Mouse (Mus musculus): ENCODE data around the gene Palm2. TPM values are rescaled to one million over a fixed set of nuclear protein-coding genes. Genes with fewer than 3 reads are reported as not detected.

Gene Palm2
- polyA plus RNA-seq, 1 experiment: 0.27 TPM

GRCm38 (mm10) chr4:57601458-57601835 lies 167.4 kb downstream of the Palm2 start:
- TF ChIP-seq CTCF (IDR thresholded peaks at IDR 0.05; ENCODE audit: insufficient read depth, low read length) (no peak), POLR2A (IDR thresholded peaks at IDR 0.05; ENCODE audit: borderline replicate concordance, extremely low read depth, low read depth, low read length) (no peak)
- Histone ChIP-seq H3K4me3 (replicated peaks; ENCODE audit: extremely low read depth, low read depth, low read length) (no peak overlapping the region), H3K4me1 (ENCODE audit: control insufficient read depth, insufficient read depth, low read length) (no peaks in the 10 kb centered on the region)
- 56% methylated on average over 9 of the region's 9 CpGs for WGBS
- no peak for DNase-seq

- Histone ChIP-seq H3K4me3 (replicated peaks; ENCODE audit: extremely low read depth, low read depth, low read length) (no peak overlapping the region), H3K4me1 (ENCODE audit: control insufficient read depth, insufficient read depth, low read length) (no peaks in the 10 kb centered on the region)
- 62% methylated on average over 10 of the region's 10 CpGs for WGBS
- no peak for DNase-seq
- TF ChIP-seq CTCF (IDR thresholded peaks at IDR 0.05; ENCODE audit: insufficient read depth, low read length): no peak
- TF ChIP-seq POLR2A (IDR thresholded peaks at IDR 0.05; ENCODE audit: borderline replicate concordance, extremely low read depth, low read depth, low read length): no peak
Observed at GRCm38 (mm10) chr4:57601903-57602617, 168.0 kb downstream of the Palm2 start.

- Histone ChIP-seq H3K4me1 (ENCODE audit: control insufficient read depth, insufficient read depth, low read length) (no peaks in the 10 kb centered on the region), H3K4me3 (replicated peaks; ENCODE audit: extremely low read depth, low read depth, low read length) (no peak overlapping the region)
- TF ChIP-seq CTCF (IDR thresholded peaks at IDR 0.05; ENCODE audit: insufficient read depth, low read length) (no peak), POLR2A (IDR thresholded peaks at IDR 0.05; ENCODE audit: borderline replicate concordance, extremely low read depth, low read depth, low read length) (no peak)
- no peak for DNase-seq
- WGBS: 48% methylated on average over 3 of the region's 3 CpGs
Observed at GRCm38 (mm10) chr4:57606258-57606657, 172.2 kb downstream of the Palm2 start.

- WGBS: 31% methylated on average over 22 of the region's 22 CpGs
- Histone ChIP-seq H3K4me1 (ENCODE audit: control insufficient read depth, insufficient read depth, low read length) (no peaks in the 10 kb centered on the region), H3K4me3 (replicated peaks; ENCODE audit: extremely low read depth, low read depth, low read length) (no peak overlapping the region)
- TF ChIP-seq CTCF (IDR thresholded peaks at IDR 0.05; ENCODE audit: insufficient read depth, low read length) (peak; percentile 57; the same call in 1 of the 2 replicates), POLR2A (IDR thresholded peaks at IDR 0.05; ENCODE audit: borderline replicate concordance, extremely low read depth, low read depth, low read length) (no peak)
- peak; percentile 76 for DNase-seq
Observed at GRCm38 (mm10) chr4:57607247-57607942, 173.3 kb downstream of the Palm2 start.

- DNase-seq: no peak
- H3K4me1 ChIP-seq (ENCODE audit: control insufficient read depth, insufficient read depth, low read length): no peaks in the 10 kb centered on the region
- H3K4me3 ChIP-seq (replicated peaks; ENCODE audit: extremely low read depth, low read depth, low read length): no peak overlapping the region
- 36% methylated on average over 17 of the region's 17 CpGs for WGBS
- no peak for TF ChIP-seq CTCF (IDR thresholded peaks at IDR 0.05; ENCODE audit: insufficient read depth, low read length)
- no peak for TF ChIP-seq POLR2A (IDR thresholded peaks at IDR 0.05; ENCODE audit: borderline replicate concordance, extremely low read depth, low read depth, low read length)
Observed at GRCm38 (mm10) chr4:57611303-57612077, 177.4 kb downstream of the Palm2 start.

GRCm38 (mm10) chr4:57612716-57613115 lies 178.7 kb downstream of the Palm2 start:
- 73% methylated on average over 5 of the region's 5 CpGs for WGBS
- no peak overlapping the region for H3K4me3 ChIP-seq (replicated peaks; ENCODE audit: extremely low read depth, low read depth, low read length)
- DNase-seq: no peak
- no peaks in the 10 kb centered on the region for H3K4me1 ChIP-seq (ENCODE audit: control insufficient read depth, insufficient read depth, low read length)
- no peak for TF ChIP-seq CTCF (IDR thresholded peaks at IDR 0.05; ENCODE audit: insufficient read depth, low read length)

- no peak for TF ChIP-seq POLR2A (IDR thresholded peaks at IDR 0.05; ENCODE audit: borderline replicate concordance, extremely low read depth, low read depth, low read length)
- no peak for TF ChIP-seq CTCF (IDR thresholded peaks at IDR 0.05; ENCODE audit: insufficient read depth, low read length)
- DNase-seq: no peak
- Histone ChIP-seq H3K4me1 (ENCODE audit: control insufficient read depth, insufficient read depth, low read length) (no peaks in the 10 kb centered on the region), H3K4me3 (replicated peaks; ENCODE audit: extremely low read depth, low read depth, low read length) (no peak overlapping the region)
- WGBS: 77% methylated on average over 4 of the region's 4 CpGs
Observed at GRCm38 (mm10) chr4:57614686-57615085, 180.6 kb downstream of the Palm2 start.

- no peak for DNase-seq
- WGBS: 78% methylated on average over 6 of the region's 6 CpGs
- Histone ChIP-seq H3K4me1 (ENCODE audit: control insufficient read depth, insufficient read depth, low read length) (no peaks in the 10 kb centered on the region), H3K4me3 (replicated peaks; ENCODE audit: extremely low read depth, low read depth, low read length) (no peak overlapping the region)
- TF ChIP-seq POLR2A (IDR thresholded peaks at IDR 0.05; ENCODE audit: borderline replicate concordance, extremely low read depth, low read depth, low read length) (no peak), CTCF (IDR thresholded peaks at IDR 0.05; ENCODE audit: insufficient read depth, low read length) (no peak)
Observed at GRCm38 (mm10) chr4:57618743-57619142, 184.7 kb downstream of the Palm2 start.

GRCm38 (mm10) chr4:57622816-57623215 lies 188.8 kb downstream of the Palm2 start:
- Histone ChIP-seq H3K4me3 (replicated peaks; ENCODE audit: extremely low read depth, low read depth, low read length) (no peak overlapping the region), H3K4me1 (ENCODE audit: control insufficient read depth, insufficient read depth, low read length) (no peaks in the 10 kb centered on the region)
- WGBS: 61% methylated on average over 7 of the region's 7 CpGs
- TF ChIP-seq CTCF (IDR thresholded peaks at IDR 0.05; ENCODE audit: insufficient read depth, low read length): no peak
- no peak for TF ChIP-seq POLR2A (IDR thresholded peaks at IDR 0.05; ENCODE audit: borderline replicate concordance, extremely low read depth, low read depth, low read length)
- no peak for DNase-seq
